Mouse (Mus musculus): ENCODE data around the gene Eefsec. TPM values are rescaled to one million over a fixed set of nuclear protein-coding genes. Genes with fewer than 3 reads are reported as not detected.

The Eefsec gene
- polyA plus RNA-seq, 1 experiment from 2014 or later: 26.3 TPM

DNA sequence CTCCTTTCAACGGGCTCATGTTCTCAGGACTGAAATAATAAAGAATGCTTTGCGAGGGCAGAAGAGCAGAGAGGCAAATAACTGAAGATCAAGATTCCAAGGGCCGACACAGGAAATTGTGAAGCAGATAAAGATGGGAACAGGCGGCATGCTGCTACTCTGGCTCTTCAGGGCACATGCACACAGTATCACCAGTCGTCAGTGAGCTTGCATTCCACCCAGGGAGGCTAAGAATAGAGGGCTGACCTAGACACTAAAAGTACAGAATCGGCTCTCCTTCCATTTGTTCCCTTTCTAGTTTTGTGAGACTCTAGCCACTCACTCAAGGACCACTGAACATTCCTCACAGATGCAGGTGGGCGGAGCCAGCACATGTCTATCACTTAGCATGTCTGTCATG is 145.1 kb downstream of the Eefsec start:
- Histone ChIP-seq H3K36me3 (ENCODE audit: control insufficient read depth, insufficient read depth, low read length) (no peaks in the 10 kb centered on the region), H3K4me1 (ENCODE audit: control insufficient read depth, insufficient read depth, low read length) (no peaks in the 10 kb centered on the region), H3K4me2 (ENCODE audit: low read length) (no peak overlapping the region), H3K27me3 (ENCODE audit: control insufficient read depth, insufficient read depth, low read depth, low read length) (no peaks in the 10 kb centered on the region), H3K9ac (ENCODE audit: low read depth, low read length) (no peak overlapping the region), H3K4me3 (ENCODE audit: low read depth, low read length) (no peak overlapping the region), H3K27ac (ENCODE audit: low read length) (no peak overlapping the region), H3K9me3 (replicated peaks; ENCODE audit: control insufficient read depth, low read length, poor library complexity, severe bottlenecking) (no peaks in the 10 kb centered on the region)
- 63% methylated on average over 7 of the region's 7 CpGs for WGBS
- ATAC-seq: no peak

DNA sequence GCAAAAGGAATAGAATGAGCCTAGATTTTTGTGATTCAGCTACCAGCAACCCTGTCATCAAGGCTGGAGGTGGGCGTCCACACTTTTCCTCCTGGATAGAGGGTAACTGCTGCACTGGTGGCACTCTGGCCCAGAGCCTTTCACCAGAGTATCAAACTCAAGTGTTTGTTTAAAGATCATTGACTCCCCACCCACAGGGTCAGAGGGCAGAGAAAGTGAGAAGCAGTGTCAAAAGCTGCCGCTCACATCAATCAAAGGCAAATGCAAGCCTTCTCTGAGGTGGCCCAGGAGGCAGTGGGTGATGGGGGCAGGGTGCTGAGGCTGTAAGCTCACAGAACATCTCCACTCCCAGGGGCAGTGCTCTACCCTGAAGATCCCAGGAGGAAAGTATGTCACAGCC is 146.8 kb downstream of the Eefsec start:
- no peak for ATAC-seq
- no peaks in the 10 kb centered on the region for H3K27me3 ChIP-seq (ENCODE audit: control insufficient read depth, insufficient read depth, low read depth, low read length)
- 62% methylated on average over 2 of the region's 2 CpGs for WGBS

DNA sequence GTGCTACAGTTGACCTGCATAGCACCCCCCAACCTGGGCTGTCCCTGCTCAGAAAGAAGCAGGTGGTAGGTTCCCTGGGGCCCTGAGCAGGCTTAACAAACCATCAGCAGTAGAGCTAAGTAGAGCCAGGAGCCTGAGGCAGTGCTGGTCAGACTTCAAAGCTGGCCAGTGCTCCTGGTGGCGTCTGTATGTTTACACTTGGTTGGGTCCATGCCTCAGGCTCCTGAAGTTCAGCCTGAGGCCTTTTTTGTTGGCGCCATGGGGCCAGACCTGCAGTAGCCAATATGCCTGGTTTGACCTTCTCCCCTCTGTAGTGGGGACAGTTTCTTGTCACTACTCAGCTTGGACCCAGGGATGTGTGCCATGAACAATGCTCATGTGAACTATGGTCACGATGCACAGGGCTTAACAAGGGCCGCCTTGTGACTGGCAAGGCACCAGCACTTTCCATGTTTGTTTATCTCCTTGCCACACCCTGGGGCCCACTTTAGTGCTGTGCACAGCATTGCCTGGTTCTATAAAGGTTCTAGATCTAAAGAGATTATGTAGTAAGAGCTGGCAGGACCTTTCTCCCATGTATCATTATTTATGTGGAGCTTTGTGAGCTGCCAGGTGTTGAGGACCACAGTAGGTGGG is 153.9 kb downstream of the Eefsec start:
- Histone ChIP-seq H3K4me2 (ENCODE audit: low read length) (no peak overlapping the region), H3K4me1 (ENCODE audit: control insufficient read depth, insufficient read depth, low read length) (no peaks in the 10 kb centered on the region), H3K27me3 (ENCODE audit: control insufficient read depth, insufficient read depth, low read depth, low read length) (no peaks in the 10 kb centered on the region), H3K9me3 (replicated peaks; ENCODE audit: control insufficient read depth, low read length, poor library complexity, severe bottlenecking) (no peaks in the 10 kb centered on the region), H3K9ac (ENCODE audit: low read depth, low read length) (no peak overlapping the region), H3K4me3 (ENCODE audit: low read depth, low read length) (no peak overlapping the region), H3K36me3 (ENCODE audit: control insufficient read depth, insufficient read depth, low read length) (no peaks in the 10 kb centered on the region), H3K27ac (ENCODE audit: low read length) (no peak overlapping the region)
- ATAC-seq: no peak
- 86% methylated on average over 4 of the region's 4 CpGs for WGBS

More for the DNA sequence above, 146.8 kb downstream of the Eefsec start:
- Histone ChIP-seq H3K27ac (ENCODE audit: low read length) (no peak overlapping the region), H3K9ac (ENCODE audit: low read depth, low read length) (no peak overlapping the region), H3K4me1 (ENCODE audit: control insufficient read depth, insufficient read depth, low read length) (no peaks in the 10 kb centered on the region), H3K36me3 (ENCODE audit: control insufficient read depth, insufficient read depth, low read length) (no peaks in the 10 kb centered on the region), H3K4me2 (ENCODE audit: low read length) (no peak overlapping the region), H3K9me3 (replicated peaks; ENCODE audit: control insufficient read depth, low read length, poor library complexity, severe bottlenecking) (no peaks in the 10 kb centered on the region), H3K4me3 (ENCODE audit: low read depth, low read length) (no peak overlapping the region)

DNA sequence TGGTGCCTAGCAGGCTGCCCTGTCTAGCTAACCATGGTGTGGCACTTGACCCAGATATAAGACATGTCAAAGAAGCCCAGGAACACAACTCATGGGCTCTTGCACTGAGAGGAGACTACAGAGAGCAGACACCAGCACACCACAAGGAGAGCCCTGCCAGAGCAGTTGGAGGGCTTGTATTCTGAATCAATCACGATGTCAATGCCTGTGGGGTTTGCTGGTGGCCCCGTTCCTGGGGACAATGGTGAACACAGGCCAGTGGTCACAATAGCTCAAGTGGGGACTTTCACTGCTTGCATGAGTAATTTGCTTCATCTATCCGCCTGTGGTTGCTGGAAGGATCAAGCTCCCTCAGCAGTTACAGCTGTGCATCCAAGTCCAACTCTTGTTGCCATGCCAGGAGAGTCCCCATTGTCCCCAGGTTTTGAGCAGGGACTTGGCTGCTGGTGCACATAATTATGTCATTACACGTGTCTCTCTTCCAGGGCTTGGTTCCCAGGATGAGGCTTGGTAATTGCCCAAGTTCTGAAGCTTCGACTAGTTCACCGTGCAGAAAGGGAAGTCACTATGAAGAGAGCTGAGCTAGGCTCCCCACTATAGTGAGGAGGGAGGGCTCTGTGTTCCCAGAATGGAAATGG is 156.1 kb downstream of the Eefsec start:
- WGBS: 72% methylated on average over 6 of the region's 6 CpGs
- H3K9ac ChIP-seq (ENCODE audit: low read depth, low read length): no peak overlapping the region

DNA sequence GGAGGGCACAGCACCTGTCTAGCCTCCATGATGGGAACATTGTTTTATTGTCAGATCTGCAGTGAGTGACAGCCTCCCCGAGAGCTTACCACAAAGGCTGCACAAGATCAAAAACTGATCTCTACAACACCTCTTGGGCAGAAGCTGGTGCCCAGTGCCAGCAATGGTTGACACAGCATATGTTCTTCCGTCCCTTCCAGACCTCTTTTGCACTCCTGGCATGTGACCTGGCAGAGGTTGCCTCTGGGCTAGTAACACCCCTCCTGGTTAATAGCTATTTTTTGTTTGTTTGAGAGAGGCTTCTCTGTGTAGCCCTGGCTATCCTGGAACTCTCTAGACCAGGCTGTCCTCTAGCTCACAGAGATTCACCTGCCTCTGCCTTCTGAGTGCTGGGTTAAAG is 168.2 kb downstream of the Eefsec start:
- no peak for ATAC-seq
- Histone ChIP-seq H3K9me3 (replicated peaks; ENCODE audit: control insufficient read depth, low read length, poor library complexity, severe bottlenecking) (no peaks in the 10 kb centered on the region), H3K9ac (ENCODE audit: low read depth, low read length) (no peak overlapping the region), H3K27me3 (ENCODE audit: control insufficient read depth, insufficient read depth, low read depth, low read length) (no peaks in the 10 kb centered on the region), H3K27ac (ENCODE audit: low read length) (no peak overlapping the region), H3K4me1 (ENCODE audit: control insufficient read depth, insufficient read depth, low read length) (no peaks in the 10 kb centered on the region), H3K4me2 (ENCODE audit: low read length) (no peak overlapping the region), H3K36me3 (ENCODE audit: control insufficient read depth, insufficient read depth, low read length) (no peaks in the 10 kb centered on the region), H3K4me3 (ENCODE audit: low read depth, low read length) (no peak overlapping the region)
- 88% methylated on average over 2 of the region's 2 CpGs for WGBS

More for the DNA sequence above, 156.1 kb downstream of the Eefsec start:
- Histone ChIP-seq H3K9me3 (replicated peaks; ENCODE audit: control insufficient read depth, low read length, poor library complexity, severe bottlenecking) (no peaks in the 10 kb centered on the region), H3K4me2 (ENCODE audit: low read length) (no peak overlapping the region), H3K27ac (ENCODE audit: low read length) (no peak overlapping the region), H3K4me3 (ENCODE audit: low read depth, low read length) (no peak overlapping the region), H3K27me3 (ENCODE audit: control insufficient read depth, insufficient read depth, low read depth, low read length) (no peaks in the 10 kb centered on the region), H3K4me1 (ENCODE audit: control insufficient read depth, insufficient read depth, low read length) (no peaks in the 10 kb centered on the region), H3K36me3 (ENCODE audit: control insufficient read depth, insufficient read depth, low read length) (no peaks in the 10 kb centered on the region)
- ATAC-seq: peak; percentile 80

DNA sequence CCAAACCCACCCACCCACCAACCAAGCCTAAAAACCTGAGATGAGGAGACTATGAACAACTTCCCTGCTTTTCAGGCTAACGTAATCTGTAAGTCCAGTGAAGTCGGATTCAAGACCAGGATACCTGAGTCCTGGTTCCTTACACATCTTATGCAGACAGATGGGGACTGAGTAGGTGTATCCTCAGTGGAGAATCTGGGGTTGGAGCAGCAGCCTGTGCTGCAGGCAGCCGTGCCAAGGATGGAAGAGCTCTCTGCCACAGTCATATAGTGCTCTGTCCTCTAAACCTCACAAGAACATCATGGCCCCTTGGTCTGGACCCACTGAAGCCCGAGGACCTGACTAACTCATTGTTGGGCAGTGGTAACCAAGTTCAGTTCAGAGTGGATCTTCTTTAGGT is 169.1 kb downstream of the Eefsec start:
- Histone ChIP-seq H3K4me1 (ENCODE audit: control insufficient read depth, insufficient read depth, low read length) (no peaks in the 10 kb centered on the region), H3K36me3 (ENCODE audit: control insufficient read depth, insufficient read depth, low read length) (no peaks in the 10 kb centered on the region), H3K4me3 (ENCODE audit: low read depth, low read length) (no peak overlapping the region), H3K9ac (ENCODE audit: low read depth, low read length) (no peak overlapping the region), H3K9me3 (replicated peaks; ENCODE audit: control insufficient read depth, low read length, poor library complexity, severe bottlenecking) (no peaks in the 10 kb centered on the region), H3K27ac (ENCODE audit: low read length) (no peak overlapping the region), H3K4me2 (ENCODE audit: low read length) (no peak overlapping the region), H3K27me3 (ENCODE audit: control insufficient read depth, insufficient read depth, low read depth, low read length) (no peaks in the 10 kb centered on the region)
- no peak for ATAC-seq
- 97% methylated on average over 4 of the region's 4 CpGs for WGBS

DNA sequence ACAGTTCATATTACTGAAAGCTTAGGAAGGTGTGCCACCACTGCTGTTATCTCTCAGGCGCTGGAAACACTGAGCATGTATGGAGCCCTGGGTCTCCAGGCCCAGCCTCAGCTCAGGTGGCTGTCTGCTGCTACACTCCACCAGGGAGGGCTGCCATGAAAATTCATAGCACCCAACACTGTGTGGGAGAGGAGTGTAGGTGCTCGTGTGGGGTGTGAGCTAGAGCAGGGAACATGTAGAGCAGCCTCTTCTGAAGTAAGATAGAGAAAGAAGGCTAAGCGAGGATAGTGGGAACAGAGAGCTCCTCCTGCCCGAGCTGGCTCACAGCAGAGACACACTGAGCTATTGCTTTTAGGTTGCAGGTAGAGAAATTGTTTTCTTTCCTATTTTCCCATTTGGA is 170.1 kb downstream of the Eefsec start:
- 85% methylated on average over 4 of the region's 4 CpGs for WGBS
- ATAC-seq: no peak

DNA sequence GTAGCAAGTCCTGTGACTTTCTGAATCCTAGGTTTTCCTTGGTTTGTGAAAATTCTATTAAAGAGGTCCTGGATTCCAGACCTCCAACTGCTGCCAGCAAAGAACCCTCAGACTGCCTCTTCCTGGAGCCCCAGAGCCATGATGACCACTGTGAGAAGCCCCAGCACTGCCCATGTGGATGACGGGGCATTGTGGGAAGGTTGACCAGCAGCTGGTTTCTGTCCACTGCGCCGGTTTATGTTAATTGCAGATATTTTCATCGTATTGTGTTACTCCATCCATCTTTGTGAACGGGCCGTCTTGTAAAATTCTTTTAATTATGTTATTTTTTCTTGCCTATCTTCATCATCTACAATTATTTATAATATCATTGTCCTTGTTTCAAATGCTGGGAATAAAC is 171.7 kb downstream of the Eefsec start:
- WGBS: 95% methylated on average over 6 of the region's 6 CpGs
- no peaks in the 10 kb centered on the region for H3K4me1 ChIP-seq (ENCODE audit: control insufficient read depth, insufficient read depth, low read length)

More for the DNA sequence above, 170.1 kb downstream of the Eefsec start:
- no peak overlapping the region for H3K27ac ChIP-seq (ENCODE audit: low read length)
- no peaks in the 10 kb centered on the region for H3K9me3 ChIP-seq (replicated peaks; ENCODE audit: control insufficient read depth, low read length, poor library complexity, severe bottlenecking)
- no peaks in the 10 kb centered on the region for H3K36me3 ChIP-seq (ENCODE audit: control insufficient read depth, insufficient read depth, low read length)
- no peak overlapping the region for H3K4me2 ChIP-seq (ENCODE audit: low read length)
- H3K27me3 ChIP-seq (ENCODE audit: control insufficient read depth, insufficient read depth, low read depth, low read length): no peaks in the 10 kb centered on the region
- H3K9ac ChIP-seq (ENCODE audit: low read depth, low read length): no peak overlapping the region
- no peaks in the 10 kb centered on the region for H3K4me1 ChIP-seq (ENCODE audit: control insufficient read depth, insufficient read depth, low read length)
- H3K4me3 ChIP-seq (ENCODE audit: low read depth, low read length): no peak overlapping the region

DNA sequence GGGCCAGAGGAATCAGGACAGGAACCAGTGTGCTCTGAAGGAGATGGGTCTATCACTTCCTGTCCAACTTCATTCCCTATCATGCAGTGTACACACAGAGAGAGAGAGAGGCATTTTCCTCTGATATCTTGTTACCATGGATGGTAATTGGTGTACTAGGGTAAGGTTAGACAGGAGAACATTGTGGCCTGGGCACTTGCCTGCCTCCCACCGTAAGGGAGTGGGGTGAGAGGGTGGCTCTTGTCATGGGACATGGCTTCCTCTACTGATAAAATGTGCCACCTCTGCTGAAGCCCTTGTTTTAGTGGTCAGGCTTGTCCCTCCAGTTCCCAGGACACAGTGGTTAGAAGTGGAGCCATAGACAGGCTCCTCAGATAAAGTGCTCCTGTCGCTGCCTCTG is 178.4 kb downstream of the Eefsec start:
- Histone ChIP-seq H3K27ac (ENCODE audit: low read length) (no peak overlapping the region), H3K4me1 (ENCODE audit: control insufficient read depth, insufficient read depth, low read length) (no peaks in the 10 kb centered on the region), H3K36me3 (ENCODE audit: control insufficient read depth, insufficient read depth, low read length) (no peaks in the 10 kb centered on the region), H3K27me3 (ENCODE audit: control insufficient read depth, insufficient read depth, low read depth, low read length) (no peaks in the 10 kb centered on the region), H3K4me2 (ENCODE audit: low read length) (no peak overlapping the region), H3K9ac (ENCODE audit: low read depth, low read length) (no peak overlapping the region), H3K9me3 (replicated peaks; ENCODE audit: control insufficient read depth, low read length, poor library complexity, severe bottlenecking) (no peaks in the 10 kb centered on the region), H3K4me3 (ENCODE audit: low read depth, low read length) (no peak overlapping the region)
- 92% methylated on average over 2 of the region's 2 CpGs for WGBS
- ATAC-seq: no peak

More for the DNA sequence above, 171.7 kb downstream of the Eefsec start:
- H3K27ac ChIP-seq (ENCODE audit: low read length): no peak overlapping the region
- H3K4me3 ChIP-seq (ENCODE audit: low read depth, low read length): no peak overlapping the region
- H3K9ac ChIP-seq (ENCODE audit: low read depth, low read length): no peak overlapping the region
- H3K4me2 ChIP-seq (ENCODE audit: low read length): no peak overlapping the region
- no peaks in the 10 kb centered on the region for H3K9me3 ChIP-seq (replicated peaks; ENCODE audit: control insufficient read depth, low read length, poor library complexity, severe bottlenecking)
- no peaks in the 10 kb centered on the region for H3K27me3 ChIP-seq (ENCODE audit: control insufficient read depth, insufficient read depth, low read depth, low read length)
- no peaks in the 10 kb centered on the region for H3K36me3 ChIP-seq (ENCODE audit: control insufficient read depth, insufficient read depth, low read length)
- ATAC-seq: no peak
